Mouse (Mus musculus): ENCODE measurements at regions not wholly inside any gene's neighbourhood (a gene's known extent, or its start where the extent isn't known, plus 50 kb on each side); places are given as distances from the start of the nearest gene placed in this dataset.

GRCm38 (mm10) chr14:55169021-55169855, 52.5 kb upstream of the Jph4 start:
- no peak for TF ChIP-seq CTCF (conservative IDR thresholded peaks at IDR 0.05; ENCODE audit: low read length)
- no peak for TF ChIP-seq NANOG (IDR thresholded peaks at IDR 0.05; ENCODE audit: borderline replicate concordance, low read length)
- TF ChIP-seq POU5F1 (IDR thresholded peaks at IDR 0.05; ENCODE audit: borderline replicate concordance, low read length), result no peak
